Mouse (Mus musculus) myocyte (in vitro differentiated cells): Measurements from ENCODE around the gene Phf14. TPM values are rescaled to one million over a fixed set of nuclear protein-coding genes. Genes with fewer than 3 reads are reported as not detected.

Source experiments
- H3K27me3 ChIP-seq: one replicate; pipeline ENCODE4 v1.6.1; 2011; ENCODE audit not compliant: control insufficient read depth, insufficient read depth, insufficient read length
- H3K36me3 ChIP-seq: one replicate; pipeline ENCODE4 v1.6.1; 2011; ENCODE audit not compliant: control insufficient read depth, insufficient read depth
- H3K4me2 ChIP-seq: one replicate; pipeline ENCODE4 v1.6.1; 2011; ENCODE audit warnings: low read depth, control low read depth
- H3K4me3 ChIP-seq: one replicate; pipeline ENCODE4 v1.5.1; 2011; ENCODE audit warnings: mild to moderate bottlenecking, control low read depth, moderate library complexity
- H3K79me2 ChIP-seq: one replicate; pipeline ENCODE4 v1.6.1; 2011; ENCODE audit not compliant: control insufficient read depth, insufficient read depth
- H3ac ChIP-seq: one replicate; pipeline ENCODE4 v1.6.1; 2011; ENCODE audit not compliant: control insufficient read depth, insufficient read length
- CEBPB ChIP-seq: IDR thresholded peaks from 2 replicates; pipeline ENCODE4 v1.6.1; 2011; ENCODE audit warnings: mild to moderate bottlenecking, moderate library complexity; ENCODE audit not compliant: poor library complexity, insufficient read depth, severe bottlenecking
- E2F4 ChIP-seq: IDR thresholded peaks from one replicate; pipeline ENCODE4 v1.6.1; 2011; ENCODE audit warnings: mild to moderate bottlenecking, control low read depth, moderate library complexity; ENCODE audit not compliant: insufficient read depth
- MAX ChIP-seq: IDR thresholded peaks from one replicate; pipeline ENCODE4 v1.6.1; 2011; ENCODE audit warnings: low read depth, mild to moderate bottlenecking, control low read depth
- MYOD1 ChIP-seq, 3 experiments: IDR thresholded peaks; one replicate each; pipeline ENCODE4 v1.6.1; 2011; ENCODE audit warnings: control low read depth in 2 of 3, low read depth in 2 of 3, mild to moderate bottlenecking in 2 of 3, moderate library complexity in 1 of 3; ENCODE audit not compliant: insufficient read length in 2 of 3, control insufficient read depth in 1 of 3
- MYOG ChIP-seq, 3 experiments: IDR thresholded peaks; one replicate each; pipeline ENCODE4 v1.6.1; 2011; ENCODE audit warnings: control low read depth in 2 of 3, low read depth in 2 of 3, mild to moderate bottlenecking in 2 of 3; ENCODE audit not compliant: insufficient read length in 2 of 3, control insufficient read depth in 1 of 3, insufficient read depth in 1 of 3
- POLR2A ChIP-seq: IDR thresholded peaks from one replicate; pipeline ENCODE4 v1.6.1; 2011; ENCODE audit warnings: low read depth, mild to moderate bottlenecking, control low read depth, moderate library complexity; ENCODE audit not compliant: insufficient read length
- POLR2AphosphoS2 ChIP-seq: IDR thresholded peaks from one replicate; pipeline ENCODE4 v1.6.1; 2011; ENCODE audit warnings: low read depth, control low read depth; ENCODE audit not compliant: insufficient read length
- REST ChIP-seq: IDR thresholded peaks from one replicate; pipeline ENCODE4 v1.6.1; 2011; ENCODE audit warnings: mild to moderate bottlenecking, control low read depth, moderate library complexity; ENCODE audit not compliant: insufficient read depth, insufficient read length
- SRF ChIP-seq: IDR thresholded peaks from one replicate; pipeline ENCODE4 v1.6.1; 2011; ENCODE audit warnings: low read depth; ENCODE audit not compliant: control insufficient read depth, insufficient read length
- TCF12 ChIP-seq: IDR thresholded peaks from one replicate; pipeline ENCODE4 v1.6.1; 2011; ENCODE audit warnings: mild to moderate bottlenecking, control low read depth; ENCODE audit not compliant: poor library complexity, insufficient read depth, severe bottlenecking
- TCF3 ChIP-seq: IDR thresholded peaks from one replicate; pipeline ENCODE4 v1.6.1; 2011; ENCODE audit warnings: low read depth, control low read depth; ENCODE audit not compliant: insufficient read length
- USF1 ChIP-seq: IDR thresholded peaks from one replicate; pipeline ENCODE4 v1.6.1; 2011; ENCODE audit warnings: low read depth, mild to moderate bottlenecking, control low read depth, moderate library complexity
- polyA plus RNA-seq: library from polyadenylated mRNA; unstranded; fragments of >200 nt; fragmentation: generic; extraction: Trizol; gene quantifications from one replicate; pipeline ENCODE4 v1.2.1, GENCODE M21; 2012; ENCODE audit warnings: missing spikeins

Gene Phf14
- polyA plus RNA-seq, 1 experiment: 11.0 TPM

GRCm38 (mm10) chr6:12069357-12069756 is 161.7 kb downstream of the Phf14 start:
- Histone ChIP-seq H3K4me3 (no peak overlapping the region), H3K27me3 (no peaks in the 10 kb centered on the region), H3K4me2 (no peak overlapping the region), H3ac (no peak overlapping the region), H3K79me2 (no peaks in the 10 kb centered on the region), H3K36me3 (no peaks in the 10 kb centered on the region)
- TF ChIP-seq MYOG (IDR thresholded peaks at IDR 0.05; ENCODE audit: control insufficient read depth in 1 of 3, insufficient read depth in 1 of 3, insufficient read length in 2 of 3, low read depth in 2 of 3) (no peak), SRF (no peak)

DNA sequence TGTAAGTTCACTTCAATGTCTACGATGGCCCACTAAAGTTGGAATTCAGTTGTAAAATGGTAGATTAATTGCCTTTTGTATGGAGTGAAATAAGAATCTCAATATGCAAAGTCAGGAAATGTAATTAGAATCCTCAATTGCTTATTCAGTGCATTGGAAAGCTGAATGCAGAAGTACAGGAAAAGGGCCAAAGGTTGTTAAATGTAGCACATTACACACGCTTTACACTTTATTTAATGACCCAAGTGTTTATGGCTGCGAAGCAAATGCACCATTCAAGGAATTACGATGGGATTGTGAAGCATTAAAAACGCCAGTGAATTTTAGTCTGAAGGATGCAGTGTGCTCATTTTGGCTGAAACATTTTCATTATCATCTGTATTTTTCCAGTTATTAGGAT is 167.0 kb downstream of the Phf14 start:
- Histone ChIP-seq H3ac (no peak overlapping the region), H3K79me2 (no peaks in the 10 kb centered on the region), H3K4me3 (no peak overlapping the region), H3K36me3 (no peaks in the 10 kb centered on the region), H3K27me3 (no peaks in the 10 kb centered on the region), H3K4me2 (no peak overlapping the region)
- TF ChIP-seq SRF: no peak
- no peak for TF ChIP-seq USF1
- TF ChIP-seq CEBPB: no peak
- TF ChIP-seq TCF3: no peak
- no peak for TF ChIP-seq MYOG (IDR thresholded peaks at IDR 0.05; ENCODE audit: control insufficient read depth in 1 of 3, insufficient read depth in 1 of 3, insufficient read length in 2 of 3, low read depth in 2 of 3)
- TF ChIP-seq POLR2A: no peak
- TF ChIP-seq TCF12: no peak
- no peak for TF ChIP-seq MAX
- TF ChIP-seq REST: no peak
- TF ChIP-seq POLR2AphosphoS2: no peak

DNA sequence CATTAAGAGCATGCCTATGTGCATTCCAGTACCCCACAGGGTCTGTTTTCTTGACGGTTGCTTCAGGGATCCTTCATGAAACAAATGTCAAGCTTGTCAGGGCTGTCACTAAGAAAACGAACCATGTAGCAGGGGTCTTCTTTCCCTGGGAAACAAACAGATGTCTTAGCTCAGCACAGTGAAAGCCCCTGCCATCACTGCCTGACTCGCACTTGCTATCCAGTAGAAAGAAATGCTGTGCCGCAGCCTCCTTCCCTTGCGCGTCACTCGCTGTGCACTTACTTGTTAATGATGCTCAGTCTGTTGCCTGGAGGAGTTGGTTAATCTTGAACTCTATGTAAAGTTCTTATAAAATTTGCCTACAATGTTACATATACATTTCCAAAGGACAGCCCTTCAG is 169.7 kb downstream of the Phf14 start:
- Histone ChIP-seq H3K36me3 (no peaks in the 10 kb centered on the region), H3K27me3 (no peaks in the 10 kb centered on the region), H3ac (no peak overlapping the region), H3K79me2 (no peaks in the 10 kb centered on the region), H3K4me2 (no peak overlapping the region), H3K4me3 (no peak overlapping the region)
- TF ChIP-seq REST (no peak), SRF (no peak), TCF12 (no peak), POLR2AphosphoS2 (no peak), POLR2A (no peak), MYOD1 (IDR thresholded peaks at IDR 0.05; ENCODE audit: control insufficient read depth in 1 of 3, insufficient read length in 2 of 3, low read depth in 2 of 3) (no peak), MYOG (IDR thresholded peaks at IDR 0.05; ENCODE audit: control insufficient read depth in 1 of 3, insufficient read depth in 1 of 3, insufficient read length in 2 of 3, low read depth in 2 of 3) (no peak), E2F4 (no peak), TCF3 (no peak), USF1 (no peak), MAX (no peak)

DNA sequence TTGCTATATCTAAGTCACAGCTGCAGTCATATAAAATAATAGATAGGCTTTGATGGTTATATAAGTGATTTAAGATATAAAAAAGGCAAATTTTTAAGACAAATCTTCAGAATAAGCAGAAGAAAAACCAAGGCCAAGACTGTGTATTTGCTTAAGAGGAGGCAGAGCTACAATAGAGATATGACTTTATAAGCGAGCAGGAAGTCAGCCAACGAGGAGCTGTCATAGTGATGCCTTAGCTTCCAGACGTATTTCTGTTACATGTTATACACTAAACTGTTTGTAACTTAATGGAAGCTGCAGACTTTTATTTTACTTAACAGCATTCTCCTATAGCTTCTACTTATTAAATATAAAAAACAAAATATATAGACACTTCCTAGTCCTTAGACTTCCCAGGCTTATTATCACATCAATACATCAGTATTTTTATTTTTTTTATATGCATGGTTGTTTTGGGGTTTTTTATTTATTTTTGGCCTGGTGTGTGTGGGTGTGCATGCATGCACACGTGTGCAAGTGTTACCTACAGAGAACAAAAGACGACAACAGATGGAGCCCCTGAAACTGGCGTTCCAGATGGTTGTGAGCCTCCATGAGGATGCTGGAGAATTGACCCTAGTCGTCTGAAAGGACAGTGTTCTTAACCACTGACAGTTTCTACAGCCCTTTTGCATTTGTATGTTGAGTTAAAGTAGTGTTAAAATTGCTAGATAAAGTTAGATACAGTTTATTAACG is 170.4 kb downstream of the Phf14 start:
- Histone ChIP-seq H3K4me3 (no peak overlapping the region), H3K79me2 (no peaks in the 10 kb centered on the region), H3ac (no peak overlapping the region), H3K27me3 (no peaks in the 10 kb centered on the region), H3K36me3 (no peaks in the 10 kb centered on the region), H3K4me2 (no peak overlapping the region)
- TF ChIP-seq MAX: no peak
- TF ChIP-seq TCF12: no peak
- no peak for TF ChIP-seq REST
- TF ChIP-seq MYOD1 (IDR thresholded peaks at IDR 0.05; ENCODE audit: control insufficient read depth in 1 of 3, insufficient read length in 2 of 3, low read depth in 2 of 3): no peak

- H3K4me2 ChIP-seq: no peak overlapping the region
- no peaks in the 10 kb centered on the region for H3K79me2 ChIP-seq
- H3K36me3 ChIP-seq: no peaks in the 10 kb centered on the region
- H3K4me3 ChIP-seq: no peak overlapping the region
- no peaks in the 10 kb centered on the region for H3K27me3 ChIP-seq
- TF ChIP-seq REST: no peak
- TF ChIP-seq USF1: no peak
- TF ChIP-seq CEBPB: no peak
- no peak for TF ChIP-seq POLR2AphosphoS2
- TF ChIP-seq TCF3: no peak
- TF ChIP-seq TCF12: no peak
- TF ChIP-seq MAX: no peak
- TF ChIP-seq SRF: no peak
- no peak for TF ChIP-seq E2F4
- no peak for TF ChIP-seq MYOG (IDR thresholded peaks at IDR 0.05; ENCODE audit: control insufficient read depth in 1 of 3, insufficient read depth in 1 of 3, insufficient read length in 2 of 3, low read depth in 2 of 3)
- H3ac ChIP-seq: no peak overlapping the region
Observed at GRCm38 (mm10) chr6:12079260-12079659, 171.7 kb downstream of the Phf14 start.
